Mouse (Mus musculus) spleen, adult 2 months (tissue): ENCODE measurements around the gene Apoe. TPM values are rescaled to one million over a fixed set of nuclear protein-coding genes. Genes with fewer than 3 reads are reported as not detected.

Source experiments
- DNase-seq, 2 experiments: peaks; one replicate each; pipeline versions ENCODE4 v3.0.0 to v3.0.0-alpha.2; 2012 to 2021; ENCODE audit warnings: low spot score in 2 of 2, low read depth in 1 of 2
- H3K27ac ChIP-seq: fragments of 200-500 bp; 2 replicates; pipeline ENCODE4 v1.5.1; 2012; ENCODE audit warnings: low read length, inconsistent platforms; ENCODE audit not compliant: insufficient read depth
- H3K27me3 ChIP-seq: fragments of 200-500 bp; 2 replicates; pipeline ENCODE4 v1.6.1; 2012; ENCODE audit warnings: mild to moderate bottlenecking, moderate library complexity, low read length, inconsistent platforms; ENCODE audit not compliant: control insufficient read depth, insufficient read depth
- H3K36me3 ChIP-seq: fragments of 200-500 bp; 2 replicates; pipeline ENCODE4 v1.6.1; 2012; ENCODE audit warnings: mild to moderate bottlenecking, low read length, inconsistent platforms; ENCODE audit not compliant: control insufficient read depth, insufficient read depth
- H3K4me1 ChIP-seq: fragments of 200-500 bp; 2 replicates; pipeline ENCODE4 v1.6.1; 2011; ENCODE audit warnings: inconsistent platforms; ENCODE audit not compliant: control insufficient read depth, insufficient read depth, insufficient read length
- H3K4me3 ChIP-seq: fragments of 200-500 bp; 2 replicates; pipeline ENCODE4 v1.5.1; 2011; ENCODE audit warnings: mild to moderate bottlenecking, inconsistent platforms; ENCODE audit not compliant: insufficient read depth, insufficient read length; ENCODE audit errors: extremely low read depth
- CTCF ChIP-seq: fragments of 200-500 bp; IDR thresholded peaks from 2 replicates; pipeline ENCODE4 v1.5.1; 2011; ENCODE audit warnings: mild to moderate bottlenecking, inconsistent platforms; ENCODE audit not compliant: insufficient read depth, insufficient read length, insufficient replicate concordance; ENCODE audit errors: extremely low read depth
- POLR2A ChIP-seq: fragments of 200-500 bp; IDR thresholded peaks from 2 replicates; pipeline ENCODE4 v1.6.1; 2011; ENCODE audit warnings: low read depth, low read length, inconsistent platforms
- WGBS: fragments of 180-500 bp; shearing (Covaris S2); methylation state at CpG from one replicate; pipeline ENCODE4 v1.1.7; 2018; 5-methylcytosine and 5-hydroxymethylcytosine counted together
- polyA plus RNA-seq: library from polyadenylated mRNA; depleted of rRNA; stranded (reverse); fragments of >200 nt; gene quantifications from 2 replicates; pipeline ENCODE4 v1.2.3, GENCODE M21; 2012

The Apoe gene
- polyA plus RNA-seq, 1 experiment = 1,613 TPM

- WGBS = 88% methylated on average over 6 of the region's 6 CpGs
- Histone ChIP-seq H3K36me3 (no peaks in the 10 kb centered on the region), H3K27me3 (no peaks in the 10 kb centered on the region), H3K27ac (no peak overlapping the region), H3K4me1 (peaks cover 16% of the 10 kb centered on the region; the same call in 1 of the 2 replicates), H3K4me3 (no peak overlapping the region)
- no peak for DNase-seq
- TF ChIP-seq CTCF (no peak), POLR2A (no peak)
Measured at GRCm38 (mm10) chr7:19686521-19686920, 12.5 kb downstream of the Apoe start.

GRCm38 (mm10) chr7:19685374-19685773 is 13.6 kb downstream of the Apoe start:
- Histone ChIP-seq H3K27me3 (no peaks in the 10 kb centered on the region), H3K4me3 (no peak overlapping the region), H3K36me3 (no peaks in the 10 kb centered on the region), H3K27ac (peak overlapping the region; percentile 60), H3K4me1 (peaks cover 16% of the 10 kb centered on the region; the same call in 1 of the 2 replicates)
- TF ChIP-seq POLR2A (no peak), CTCF (no peak)
- WGBS = 71% methylated on average over 4 of the region's 4 CpGs
- DNase-seq = no peak

- Histone ChIP-seq H3K27me3 (no peaks in the 10 kb centered on the region), H3K27ac (peak overlapping the region; percentile 89), H3K36me3 (no peaks in the 10 kb centered on the region), H3K4me3 (no peak overlapping the region), H3K4me1 (peaks cover 16% of the 10 kb centered on the region; the same call in 1 of the 2 replicates)
- 45% methylated on average over 6 of the region's 6 CpGs for WGBS
- TF ChIP-seq CTCF (no peak), POLR2A (no peak)
- peak in 1 of 2 experiments; percentile 66 for DNase-seq
Measured at GRCm38 (mm10) chr7:19683771-19684201, 15.2 kb downstream of the Apoe start.

- no peak for TF ChIP-seq CTCF
- TF ChIP-seq POLR2A = no peak
- Histone ChIP-seq H3K4me3 (no peak overlapping the region), H3K27ac (peak overlapping the region; percentile 62), H3K36me3 (no peaks in the 10 kb centered on the region), H3K27me3 (no peaks in the 10 kb centered on the region), H3K4me1 (peaks cover 16% of the 10 kb centered on the region; the same call in 1 of the 2 replicates)
- no peak for DNase-seq
- WGBS = 58% methylated on average over 3 of the region's 3 CpGs
Measured at GRCm38 (mm10) chr7:19682979-19683378, 16.0 kb downstream of the Apoe start.

GRCm38 (mm10) chr7:19681202-19681694 is 17.7 kb downstream of the Apoe start, which contains the start of the genes Gm44805 and Apoc4:
Gene Gm44805 (minus strand): TSS chr7:19681423.
Gene Apoc4 (minus strand): TSS chr7:19681479.
- H3K27me3 ChIP-seq = no peaks in the 10 kb centered on the region
- H3K36me3 ChIP-seq = no peaks in the 10 kb centered on the region
- 80% methylated on average over 8 of the region's 8 CpGs for WGBS
- H3K4me3 ChIP-seq = no peak within 1 kb of the TSS
- no peak within 1 kb of the TSS for H3K27ac ChIP-seq
- DNase-seq = no peak
- peaks cover 16% of the 10 kb centered on the region; the same call in 1 of the 2 replicates for H3K4me1 ChIP-seq
- TF ChIP-seq CTCF = no peak
- TF ChIP-seq POLR2A = no peak

- no peak for DNase-seq
- no peak overlapping the region for H3K4me3 ChIP-seq
- H3K4me1 ChIP-seq = peaks cover 13% of the 10 kb centered on the region; the same call in 1 of the 2 replicates
- H3K27ac ChIP-seq = no peak overlapping the region
- WGBS = 87% methylated on average over 2 of the region's 2 CpGs
- no peaks in the 10 kb centered on the region for H3K36me3 ChIP-seq
- H3K27me3 ChIP-seq = no peaks in the 10 kb centered on the region
- TF ChIP-seq POLR2A (no peak), CTCF (no peak)
Measured at GRCm38 (mm10) chr7:19680702-19681101, 18.3 kb downstream of the Apoe start.

- Histone ChIP-seq H3K36me3 (no peaks in the 10 kb centered on the region), H3K27me3 (no peaks in the 10 kb centered on the region), H3K4me1 (peaks cover 2% of the 10 kb centered on the region; the same call in 1 of the 2 replicates), H3K4me3 (no peak overlapping the region), H3K27ac (no peak overlapping the region)
- no peak for DNase-seq
- no peak for TF ChIP-seq POLR2A
- no peak for TF ChIP-seq CTCF
- 92% methylated on average over 3 of the region's 3 CpGs for WGBS
Measured at GRCm38 (mm10) chr7:19678901-19679300, 20.1 kb downstream of the Apoe start.
